Mouse (Mus musculus) urinary bladder, adult 2 months (tissue): ENCODE measurements around the gene Fmod. TPM values are rescaled to one million over a fixed set of nuclear protein-coding genes. Genes with fewer than 3 reads are reported as not detected.

Experiments used
- DNase-seq: peaks from one replicate; pipeline ENCODE4 v3.0.0; 2022; ENCODE audit warnings: low spot score
- polyA plus RNA-seq: library from polyadenylated mRNA; depleted of rRNA; stranded (reverse); fragments of >200 nt; gene quantifications from 2 replicates; pipeline ENCODE4 v1.2.3, GENCODE M21; 2012

Fmod gene
- polyA plus RNA-seq, 1 experiment: 14.0 TPM

DNA sequence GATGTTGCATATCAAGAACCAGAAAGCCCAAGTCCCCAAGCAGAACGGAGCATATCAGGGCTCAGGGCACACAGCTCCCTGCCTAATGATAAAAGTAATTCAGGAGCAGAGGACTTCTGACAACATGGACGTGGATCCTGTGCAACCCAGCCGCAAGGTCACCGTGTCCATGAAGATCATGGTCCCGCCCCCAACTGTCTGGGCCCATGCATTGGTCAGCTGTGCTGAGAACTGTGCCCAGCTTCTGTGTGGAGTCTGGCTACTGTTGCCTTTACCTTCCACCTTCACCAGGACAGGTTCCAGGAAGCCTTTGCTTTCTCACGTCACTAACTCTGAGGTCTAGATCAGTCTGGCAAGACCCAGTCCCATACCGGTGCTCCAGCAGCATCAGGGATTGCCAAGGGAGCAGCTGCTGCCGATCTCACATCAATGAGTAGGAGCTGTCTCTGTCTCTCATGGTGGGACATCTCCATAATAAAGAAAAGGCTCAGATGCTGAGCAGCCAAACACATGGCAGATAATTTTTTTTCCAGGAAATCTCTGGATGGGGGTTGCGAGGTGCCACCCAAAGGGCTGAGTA, 18.7 kb downstream of the Fmod start:
- DNase-seq: no peak

DNA sequence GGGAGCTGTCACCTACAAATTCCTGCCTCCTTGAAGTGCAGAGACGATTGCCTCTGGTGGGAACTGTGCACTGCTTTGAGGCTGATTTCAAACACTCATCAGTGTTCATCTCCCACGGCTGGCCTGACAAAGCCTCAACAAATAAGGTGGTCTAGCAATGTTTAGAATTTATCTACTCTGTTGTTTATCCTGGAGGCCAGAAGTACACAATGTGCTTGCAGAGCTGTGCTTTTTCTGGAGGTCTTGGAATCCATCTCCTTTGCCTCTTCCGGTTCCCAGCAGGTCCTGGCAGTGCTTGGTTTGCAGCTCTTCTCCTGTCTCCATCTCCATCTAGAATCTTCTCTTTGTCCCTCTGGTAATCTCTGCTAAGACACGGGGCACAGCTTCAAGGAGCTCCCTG, 19.2 kb downstream of the Fmod start:
- DNase-seq: no peak

DNA sequence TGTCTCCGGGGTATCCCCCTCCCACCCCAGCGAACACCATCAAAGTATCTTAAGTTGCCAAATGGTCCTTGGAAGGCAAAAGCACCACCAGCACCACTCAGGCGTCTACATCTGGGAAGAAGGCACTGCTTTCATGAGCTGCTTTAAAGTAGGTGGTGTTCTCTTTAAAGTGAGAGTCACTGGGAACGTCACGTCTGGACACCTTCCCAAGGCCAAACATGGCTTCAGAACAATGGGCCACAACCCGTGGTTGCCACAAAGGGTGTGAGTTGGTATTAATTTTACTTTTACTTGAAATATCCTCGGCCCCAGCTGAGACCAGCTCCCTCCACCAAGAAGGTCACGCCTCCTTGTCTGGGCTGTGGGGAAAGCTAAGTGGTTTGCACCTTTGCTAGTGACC, 20.7 kb downstream of the Fmod start:
- no peak for DNase-seq

DNA sequence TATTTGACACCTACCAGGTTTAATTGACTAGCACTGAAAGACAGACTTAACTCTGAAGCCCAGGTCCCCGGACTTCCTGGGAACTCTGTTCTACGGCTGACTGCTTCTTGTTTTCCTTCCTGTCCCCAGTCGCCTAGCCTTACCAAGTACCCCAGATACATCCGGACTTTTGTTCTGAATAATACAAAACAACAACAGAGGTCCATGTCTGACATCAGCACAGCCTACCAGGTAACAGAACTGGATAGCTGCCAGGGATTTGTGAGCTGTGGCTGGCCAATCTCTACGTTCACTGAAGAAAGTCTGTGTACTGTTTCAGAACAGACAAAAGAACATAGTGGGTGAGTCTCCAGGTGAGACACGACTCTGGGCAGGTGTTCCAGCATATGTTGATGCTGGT, 21.8 kb downstream of the Fmod start:
- DNase-seq: no peak

DNA sequence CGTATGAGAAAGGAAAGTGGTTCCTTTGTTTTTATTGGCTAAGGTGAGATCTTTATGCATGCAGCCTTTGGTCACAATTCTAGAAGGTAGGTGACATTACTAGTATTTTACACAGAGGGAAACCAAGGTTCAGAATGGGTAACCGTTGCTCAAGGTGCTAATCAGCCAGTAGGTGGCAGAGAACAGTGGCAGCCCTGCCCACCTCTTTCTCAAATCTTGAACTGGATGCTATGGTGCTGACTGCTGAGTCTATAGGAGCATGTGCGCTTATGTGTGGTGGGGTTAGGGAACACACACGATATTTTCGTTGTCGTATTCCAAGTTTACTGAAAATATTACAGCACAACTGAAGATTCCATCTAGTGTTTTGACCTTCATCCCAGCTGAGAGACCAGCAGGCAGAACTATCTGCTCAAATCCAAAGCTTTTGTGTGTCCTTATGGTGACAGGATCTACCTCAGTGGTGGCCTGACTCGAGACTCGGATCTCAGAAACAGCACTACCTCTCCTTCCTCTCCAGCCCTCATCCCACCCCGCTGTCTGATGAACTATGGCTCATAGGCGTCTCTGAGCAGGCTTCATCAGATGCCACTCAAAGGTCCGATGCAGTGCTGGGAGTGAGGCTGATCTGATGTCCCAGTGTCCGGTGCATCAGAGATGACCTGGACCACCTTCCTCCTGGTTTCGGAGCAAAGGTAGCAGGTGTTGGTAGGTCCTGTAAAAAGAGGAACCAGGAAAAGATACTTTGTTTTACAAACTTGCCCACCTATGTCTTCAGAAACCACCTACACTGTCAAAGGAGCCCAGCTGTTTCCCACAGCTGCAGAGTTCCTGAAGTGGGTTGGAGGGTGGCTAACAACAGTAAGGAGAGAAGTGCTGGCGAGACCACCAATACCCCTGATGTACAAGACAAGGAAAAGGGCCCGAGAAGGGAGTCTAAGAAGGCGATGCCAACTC, 23.0 kb downstream of the Fmod start:
- DNase-seq: no peak

DNA sequence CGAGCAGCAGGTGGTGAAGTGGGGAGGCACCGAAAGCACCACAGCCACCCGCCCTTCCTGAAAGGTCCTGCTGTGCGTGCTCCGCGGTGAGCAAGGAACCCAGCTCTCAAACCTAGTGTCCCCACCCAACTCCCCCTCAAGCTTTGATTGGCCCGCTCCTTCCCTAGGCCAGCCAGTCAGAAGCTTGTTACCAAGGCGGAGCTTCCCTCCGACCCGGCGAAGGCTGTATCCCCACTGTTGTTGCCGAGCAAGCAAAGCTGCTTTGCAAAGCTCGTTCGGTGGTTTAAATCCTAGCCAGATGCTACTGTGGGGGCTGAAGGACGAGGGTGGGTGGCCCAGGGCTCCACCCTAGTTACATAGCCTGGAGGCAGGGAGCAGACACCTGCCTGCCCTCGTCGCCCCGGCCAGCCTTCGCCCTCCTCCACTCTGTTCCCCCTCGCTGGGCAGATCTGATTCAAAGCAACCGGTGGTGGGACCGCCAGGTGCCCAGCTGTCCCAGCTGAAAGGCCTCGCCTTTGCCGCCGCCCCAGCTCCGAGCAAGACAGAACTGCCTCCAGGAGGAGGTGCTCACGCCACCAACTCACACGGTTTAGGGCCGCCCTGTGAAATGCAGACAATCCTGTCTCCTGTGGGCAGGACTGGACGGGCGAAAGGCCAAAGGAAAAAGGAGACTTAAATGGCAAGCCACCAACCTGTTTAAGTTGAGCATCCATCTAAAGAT, 24.0 kb downstream of the Fmod start:
- peak; percentile 78 for DNase-seq

DNA sequence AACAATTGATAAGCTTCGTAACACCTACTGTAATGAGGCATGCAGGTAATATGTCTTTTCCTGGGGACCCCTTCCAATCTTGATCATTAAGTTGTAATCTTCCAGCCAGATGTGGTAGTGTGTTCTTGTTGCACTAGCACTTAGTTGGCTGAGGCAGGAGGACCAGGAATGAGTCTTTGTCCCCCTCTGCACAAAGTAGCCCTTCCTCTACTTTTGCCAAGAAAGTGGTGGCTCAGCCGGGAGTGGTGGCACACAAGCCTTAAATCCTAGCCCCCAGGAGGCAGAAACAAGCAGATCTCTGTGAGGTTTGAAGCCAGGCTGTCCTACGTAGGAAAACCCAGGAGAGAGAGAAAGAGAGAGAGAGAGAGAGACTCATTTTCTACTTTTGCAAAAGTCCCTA, 24.9 kb downstream of the Fmod start:
- DNase-seq: no peak

DNA sequence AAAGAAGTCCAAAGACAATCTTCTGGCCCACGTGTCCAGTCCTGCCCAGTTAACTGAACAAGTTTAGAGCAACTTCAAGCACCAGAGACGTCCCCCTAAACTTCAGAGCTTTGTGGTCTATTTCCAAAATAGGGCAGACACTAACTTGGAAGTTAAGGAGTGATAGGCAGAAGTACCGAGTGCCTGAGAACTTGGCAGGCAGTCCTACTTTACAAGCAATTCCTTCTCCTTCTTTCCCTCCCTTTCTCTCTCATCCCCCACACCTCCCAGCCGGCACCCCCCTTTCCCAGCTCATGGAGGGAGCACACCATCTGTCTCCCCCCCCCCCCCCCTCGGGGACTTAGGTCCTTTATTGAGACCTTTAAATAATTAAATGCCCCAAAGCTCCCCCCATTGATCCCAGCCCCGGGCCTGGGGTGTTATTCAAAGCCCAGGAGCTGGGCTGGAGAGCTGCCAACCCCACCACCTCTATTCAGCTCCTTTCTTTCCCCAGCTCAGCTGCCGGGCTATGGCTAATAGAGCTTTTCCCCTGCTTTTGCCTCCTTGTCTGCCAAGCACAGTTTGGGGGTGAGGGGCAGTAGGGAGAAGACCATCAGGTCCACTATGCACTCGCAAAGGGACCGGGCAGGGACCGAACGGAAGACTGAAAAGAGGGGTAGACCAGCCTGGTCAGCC, 25.5 kb downstream of the Fmod start:
- no peak for DNase-seq

DNA sequence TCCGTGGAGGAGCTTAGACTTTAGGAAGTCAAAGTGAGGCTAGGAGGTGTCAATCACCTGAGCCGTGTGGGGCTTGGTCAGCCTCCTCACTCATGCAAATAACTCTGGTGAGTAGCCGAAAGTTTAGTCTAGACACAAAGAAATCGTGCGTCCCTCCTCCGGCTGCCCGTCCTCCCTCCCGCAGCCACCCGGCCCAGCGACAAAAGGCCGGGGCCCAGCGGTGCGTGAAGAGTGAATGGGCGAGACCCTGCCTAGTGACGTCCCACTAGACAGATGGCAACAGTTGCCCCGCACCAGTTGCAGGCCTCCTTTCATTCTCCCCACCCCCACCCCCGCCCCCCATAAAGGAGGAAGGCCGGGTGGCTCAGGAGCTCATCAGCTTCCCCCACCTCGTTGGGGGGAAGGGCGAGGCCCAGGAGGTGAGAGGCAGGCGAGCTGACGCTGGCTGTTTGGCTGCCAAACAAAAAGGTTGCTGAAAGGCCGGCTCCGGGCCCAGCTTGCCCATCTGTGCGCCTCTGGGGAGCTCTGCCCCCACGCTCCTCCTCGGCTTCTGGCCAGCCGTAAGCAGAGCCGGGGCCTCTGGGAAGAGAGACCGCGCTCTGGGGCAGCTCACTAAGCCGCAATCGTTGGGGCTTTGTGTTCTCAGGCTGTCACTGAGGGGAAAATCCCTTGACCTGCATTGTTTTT, 26.2 kb downstream of the Fmod start:
- DNase-seq: peak; percentile 56

DNA sequence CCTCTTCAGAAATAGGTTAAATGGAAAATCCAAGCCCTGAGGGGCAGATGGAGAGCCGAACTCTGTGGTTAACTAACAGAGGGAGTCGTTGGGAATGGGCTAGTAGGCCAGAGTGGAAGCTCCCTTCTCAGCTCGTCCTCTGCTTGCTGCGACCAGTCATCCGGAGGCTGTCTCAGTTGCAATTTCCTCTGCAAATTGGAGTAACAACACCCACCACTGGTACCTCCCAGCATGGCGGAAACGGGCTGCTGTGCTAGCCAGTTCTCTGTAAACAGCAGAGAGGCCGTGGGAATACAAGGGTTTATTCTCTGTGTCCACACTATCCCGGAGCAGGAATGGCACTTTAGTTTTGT, 26.7 kb downstream of the Fmod start:
- DNase-seq: no peak

DNA sequence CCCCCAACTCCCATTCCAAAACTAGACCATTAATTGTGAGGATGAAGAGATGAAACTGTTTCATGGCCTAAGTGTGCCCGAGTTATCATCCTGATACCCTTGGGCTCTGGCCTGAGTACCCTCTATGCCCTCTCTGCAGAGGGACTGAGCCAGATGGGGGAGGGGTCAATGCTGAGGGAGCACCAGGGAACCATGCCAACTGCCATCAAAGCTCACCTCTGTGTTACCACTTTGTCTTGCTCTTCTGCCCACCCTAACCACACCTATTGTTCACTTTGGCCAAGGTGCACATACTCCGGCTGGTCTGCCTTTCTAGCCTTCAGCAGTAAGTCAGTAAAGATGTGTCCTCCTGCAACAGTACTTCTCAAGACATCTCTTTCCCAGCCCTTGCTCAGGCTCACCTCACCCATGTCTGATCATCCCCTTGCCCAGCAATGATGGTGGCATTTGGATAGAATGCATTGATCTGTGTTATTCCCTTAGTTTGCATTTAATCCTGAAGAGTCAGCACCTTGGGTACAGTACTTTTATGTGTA, 27.3 kb downstream of the Fmod start:
- DNase-seq: no peak

DNA sequence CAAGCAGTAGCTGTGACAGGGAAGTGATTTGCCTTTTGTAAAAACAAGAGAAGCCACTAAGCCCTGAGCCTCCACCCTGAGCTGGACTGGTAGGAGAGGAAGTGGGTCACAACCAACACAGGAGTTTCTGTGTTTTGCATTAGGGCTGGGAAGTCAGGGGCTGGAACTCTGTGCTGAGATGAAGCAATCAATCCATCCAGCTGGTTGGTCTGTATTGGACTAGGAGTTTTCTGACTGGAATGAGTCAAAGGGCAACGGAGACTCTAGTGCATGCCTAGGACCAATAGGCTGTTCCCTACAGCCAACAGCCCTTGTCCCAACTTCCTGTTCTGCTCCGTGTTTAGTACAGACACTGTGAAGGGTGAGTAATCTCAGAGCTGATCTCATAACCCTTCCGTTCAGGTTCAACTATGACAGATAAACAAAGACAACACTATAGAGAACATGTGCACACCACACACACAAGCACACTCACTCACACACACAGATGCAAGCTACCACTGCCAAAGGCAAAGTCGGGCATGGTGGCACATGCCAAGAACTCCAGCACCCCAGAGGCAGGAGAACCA, 28.3 kb downstream of the Fmod start:
- no peak for DNase-seq

DNA sequence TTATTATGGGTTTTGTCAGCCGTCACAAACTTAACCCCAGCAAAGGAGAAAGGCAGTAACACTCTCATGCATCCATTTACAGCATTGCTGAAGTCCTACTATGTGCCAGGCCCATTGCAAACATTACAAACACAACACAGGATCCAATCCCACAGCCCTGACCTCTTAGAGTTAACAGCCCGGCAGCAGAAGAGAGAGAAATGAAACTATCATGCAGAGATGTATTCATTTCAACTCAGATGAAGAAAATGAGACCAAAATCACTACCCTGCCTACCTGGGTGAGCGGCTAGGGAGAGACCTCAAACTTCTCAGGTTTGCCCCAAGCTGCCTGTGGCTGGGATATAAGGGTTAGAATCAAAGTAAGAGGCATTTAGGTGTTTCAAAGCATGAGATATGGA, 29.5 kb downstream of the Fmod start:
- DNase-seq: no peak

DNA sequence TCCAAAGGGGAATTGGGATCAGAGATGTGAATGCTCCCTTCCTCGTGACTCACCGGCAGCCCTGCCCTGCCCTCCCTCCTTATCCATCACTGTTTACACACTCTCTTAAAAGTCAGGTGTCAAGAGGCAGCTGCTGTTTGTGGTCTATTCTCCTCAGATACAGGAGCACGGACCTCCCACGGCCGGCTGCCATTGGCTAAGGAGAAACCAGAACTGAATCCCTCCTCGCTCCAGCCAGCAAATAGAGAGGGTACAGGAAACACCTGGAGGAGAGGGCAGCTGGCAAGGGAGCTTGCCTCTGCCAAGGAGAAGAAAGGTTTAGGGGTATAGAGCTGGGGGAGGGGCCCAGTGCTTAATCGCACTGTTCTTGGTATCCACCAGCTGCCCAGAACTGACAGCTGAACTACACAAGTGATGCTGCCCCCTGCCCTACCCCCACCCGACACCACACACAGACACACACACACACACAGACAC, 30.1 kb downstream of the Fmod start:
- DNase-seq: no peak

DNA sequence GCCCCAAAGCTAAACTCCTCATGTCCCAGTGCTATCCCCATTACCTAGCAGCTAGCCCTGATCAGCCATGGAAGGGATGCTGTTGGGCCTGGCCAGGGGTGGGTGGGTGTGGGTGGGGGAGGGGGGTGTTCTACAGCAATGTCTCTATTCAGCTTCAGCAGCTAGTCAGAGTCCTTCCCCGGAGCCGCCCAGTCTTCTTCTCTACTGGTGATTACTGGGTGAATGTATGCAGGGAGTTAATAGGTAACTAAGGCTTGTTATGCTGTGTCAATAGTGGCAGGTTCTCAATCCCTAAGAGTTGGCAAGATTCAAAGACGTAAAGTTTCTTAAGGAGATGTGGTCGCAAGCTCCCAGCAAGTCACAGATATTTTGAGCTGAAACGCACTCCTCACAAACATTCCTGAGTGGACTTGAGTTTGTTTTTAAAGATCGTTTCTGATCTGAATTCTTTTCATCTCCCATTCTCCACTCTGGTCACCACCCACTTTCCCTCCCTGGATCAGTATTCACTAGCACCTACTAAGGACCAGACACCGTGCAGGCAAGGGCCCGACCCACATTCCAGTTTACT, 33.1 kb downstream of the Fmod start:
- DNase-seq: no peak

DNA sequence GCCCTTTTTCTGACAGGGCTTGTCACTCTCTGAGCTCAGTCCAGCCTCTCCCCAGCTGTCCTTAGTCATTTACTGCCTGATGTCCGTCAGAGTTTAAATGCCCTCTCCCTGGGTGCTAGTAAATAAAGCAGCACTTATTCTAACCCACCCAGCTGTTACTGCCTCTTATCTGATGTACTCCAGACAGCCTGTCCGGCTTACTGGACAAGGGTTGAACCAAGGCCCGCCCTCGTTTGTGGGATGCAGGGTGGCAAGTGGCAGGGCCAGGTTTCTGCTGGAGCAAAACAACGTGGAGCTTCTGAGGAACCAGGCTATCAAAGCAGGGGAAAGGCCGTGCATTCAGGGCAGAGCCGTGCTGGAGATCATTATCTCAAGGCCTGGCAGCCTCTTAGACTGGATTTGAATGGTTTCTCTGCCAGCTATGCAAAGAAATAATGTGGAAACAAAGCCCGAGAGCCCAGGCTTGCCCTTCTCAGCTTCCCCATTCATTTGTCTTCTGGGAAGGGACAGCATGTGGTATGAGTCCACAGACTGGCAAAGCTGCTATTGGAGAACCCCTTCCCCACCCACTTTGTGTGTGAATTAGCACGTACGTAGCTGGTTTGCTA, 34.5 kb downstream of the Fmod start:
- no peak for DNase-seq

DNA sequence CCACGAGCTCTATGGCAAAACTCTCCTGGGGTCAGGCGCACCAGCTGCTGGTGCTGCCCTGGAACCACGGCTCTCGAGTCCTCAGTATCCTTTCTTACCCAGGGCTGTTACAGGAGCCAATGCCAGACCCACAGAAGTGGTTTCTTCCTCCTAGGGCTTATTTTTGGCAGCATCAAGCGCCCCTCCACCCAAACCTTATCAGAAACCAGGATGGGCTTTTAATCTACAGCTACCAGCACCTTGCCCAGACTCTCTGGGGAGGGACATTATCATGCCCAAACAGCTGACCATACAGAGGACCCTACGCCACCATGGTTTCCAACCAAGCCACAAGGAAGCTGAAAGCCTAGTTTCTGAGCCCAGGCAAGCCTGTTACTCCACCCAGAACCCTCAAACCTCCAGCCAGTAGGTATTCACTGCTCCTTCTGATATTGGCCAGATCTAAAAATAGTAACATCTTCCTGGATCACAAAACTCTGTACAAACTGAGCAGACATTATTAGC, 36.1 kb downstream of the Fmod start:
- no peak for DNase-seq

DNA sequence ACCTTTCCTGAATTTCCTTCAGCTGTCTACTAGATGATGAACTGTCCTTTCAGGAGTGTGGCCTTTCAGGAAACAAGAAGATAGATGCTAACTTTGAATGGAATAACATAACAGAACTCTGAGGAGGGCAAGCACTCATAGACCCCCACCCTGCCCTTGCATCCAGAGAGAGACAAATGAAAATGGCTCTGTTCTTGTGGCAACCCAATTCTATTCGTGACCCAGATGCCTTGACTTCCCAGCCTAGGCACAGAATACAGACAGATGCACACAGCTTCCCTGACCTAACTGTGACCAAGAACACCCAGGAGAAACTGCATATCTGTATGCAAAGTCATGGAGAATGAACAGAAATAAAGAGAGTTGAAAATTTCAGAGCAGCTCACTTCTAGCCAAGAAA, 36.6 kb downstream of the Fmod start:
- DNase-seq: no peak

DNA sequence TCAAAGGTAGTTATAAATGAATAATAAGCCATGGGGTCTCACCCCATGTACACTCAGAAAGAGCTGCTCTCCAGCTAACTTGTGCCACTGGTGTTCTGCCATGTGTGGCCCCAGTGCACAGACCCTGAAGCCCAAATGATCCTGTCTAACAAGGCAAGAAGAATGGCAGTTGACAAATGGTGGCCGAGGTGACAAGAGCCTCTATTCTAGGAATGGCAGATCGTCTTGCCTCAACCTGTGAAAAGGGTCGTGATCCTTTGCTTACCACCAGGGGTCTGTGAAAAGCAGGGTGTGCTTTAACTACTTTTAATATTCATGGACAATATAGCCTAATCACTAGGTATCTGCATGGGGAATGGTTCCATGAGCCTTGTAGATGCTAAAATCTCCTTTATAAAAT, 37.1 kb downstream of the Fmod start:
- no peak for DNase-seq

DNA sequence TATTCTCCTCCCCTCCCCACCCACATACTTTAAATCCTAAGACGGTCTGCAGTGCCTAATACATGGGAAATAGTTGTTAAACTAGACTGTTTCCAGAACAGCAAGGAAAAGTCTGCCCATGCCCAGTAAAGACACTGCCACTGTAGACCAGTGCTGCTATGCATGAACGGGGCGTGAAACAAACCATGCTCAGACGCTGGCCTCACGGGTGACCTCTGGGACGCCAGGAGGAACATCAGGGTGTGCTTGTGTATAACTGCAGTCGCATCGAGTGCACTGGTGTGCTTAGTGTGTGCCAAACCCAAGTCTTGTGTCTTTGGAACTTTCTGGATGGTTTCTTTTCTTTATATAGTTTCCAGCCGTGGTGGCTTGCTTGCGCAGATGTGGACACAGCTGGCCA, 37.6 kb downstream of the Fmod start:
- DNase-seq: no peak
